Mouse (Mus musculus) hematopoietic stem cell, adult 5-6 weeks (primary cell): ENCODE measurements around the gene Man2b1. TPM values are rescaled to one million over a fixed set of nuclear protein-coding genes. Genes with fewer than 3 reads are reported as not detected.
"Not testable (repeated sequence)": the region's sequence is repeated elsewhere in the genome, so short reads cannot be mapped to it uniquely, and the experiment has no call there.

Source experiments
- ATAC-seq, 2 experiments: fragments of 125-278 bp in 1 of 2; replicated peaks in 1 of 2; 2 replicates each; pipeline ENCODE4 v1.8.0; 2016 to 2017; ENCODE audit warnings: inconsistent platforms in 2 of 2, mild to moderate bottlenecking in 2 of 2, moderate number of reproducible peaks in 2 of 2, low read depth in 1 of 2, moderate TSS enrichment in 1 of 2; ENCODE audit not compliant: low FRiP score in 2 of 2, poor library complexity in 2 of 2, severe bottlenecking in 2 of 2, insufficient read depth in 1 of 2, low TSS enrichment in 1 of 2
- total RNA-seq: library from RNA; stranded (forward); fragments of 172-1452, 232-1000 nt; gene quantifications from 2 replicates; pipeline ENCODE4 v1.2.3, GENCODE M21; 2017

Gene Man2b1
- total RNA-seq, 1 experiment from 2014 or later, result 55.0 TPM

DNA sequence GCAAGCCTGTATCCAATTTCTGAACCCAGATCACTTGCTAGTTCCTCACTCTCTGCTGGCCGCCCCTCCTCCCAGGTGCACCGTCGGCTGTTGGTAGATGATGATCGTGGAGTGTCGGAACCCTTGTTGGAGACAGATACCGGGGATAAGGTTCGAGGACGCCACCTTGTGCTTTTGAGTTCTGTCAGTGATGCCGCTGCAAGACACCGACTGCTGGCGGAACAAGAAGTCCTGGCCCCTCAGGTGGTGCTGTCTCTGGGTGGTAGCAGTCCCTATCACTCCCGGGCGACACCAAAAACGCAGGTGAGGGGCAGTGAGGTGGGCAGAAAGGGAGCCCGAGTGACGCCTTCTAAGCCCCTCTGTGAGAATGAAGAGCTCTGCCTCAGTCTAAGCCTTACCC, 13.1 kb downstream of the Man2b1 start:
- no peak for ATAC-seq

DNA sequence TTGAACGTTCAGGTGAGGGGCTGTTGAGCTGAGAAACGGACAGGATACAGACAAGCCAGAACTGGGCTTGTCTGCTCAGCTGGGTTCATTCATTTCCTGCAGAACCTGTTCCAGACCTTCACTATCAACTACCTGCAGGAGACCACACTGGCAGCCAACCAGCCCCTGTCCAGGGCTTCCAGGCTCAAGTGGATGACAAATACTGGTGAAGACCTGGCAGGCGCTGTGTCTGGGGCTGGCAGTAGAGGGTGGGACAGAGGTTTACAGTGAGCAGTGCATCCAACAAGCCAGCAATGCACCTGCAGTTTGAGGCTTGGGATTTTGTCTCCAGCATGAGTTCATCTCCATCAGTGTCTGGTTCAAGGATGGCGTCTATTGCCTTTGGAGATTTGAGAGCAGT, 13.8 kb downstream of the Man2b1 start:
- no peak for ATAC-seq

DNA sequence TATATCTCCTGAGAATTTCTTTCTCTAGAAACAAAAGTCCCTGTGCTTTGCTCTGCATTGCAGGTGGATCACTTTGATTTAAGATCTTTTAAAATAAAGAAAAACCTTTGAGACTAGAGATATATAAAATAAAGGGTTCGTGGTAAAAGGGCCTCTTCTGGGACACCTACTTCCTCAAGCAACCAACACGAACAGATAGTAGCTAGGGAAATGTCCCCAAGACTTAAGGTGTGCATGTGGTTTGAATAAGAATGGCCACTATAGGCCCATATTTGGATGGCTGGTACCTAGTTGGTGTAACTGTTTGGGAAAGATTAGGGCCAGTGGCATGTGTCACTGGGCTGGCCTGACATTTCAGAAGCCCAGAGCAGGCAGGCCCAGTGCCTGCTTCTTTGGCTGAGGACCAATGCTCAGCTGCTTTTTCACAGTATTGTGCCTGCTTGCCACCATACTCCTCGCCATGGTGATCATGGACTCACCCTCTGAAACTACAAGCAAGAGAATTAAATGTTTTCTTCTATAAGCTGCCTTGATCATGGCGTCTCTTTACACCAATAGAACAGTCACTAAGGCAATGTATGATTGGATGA, 17.1 kb downstream of the Man2b1 start:
- ATAC-seq, result no peak

DNA sequence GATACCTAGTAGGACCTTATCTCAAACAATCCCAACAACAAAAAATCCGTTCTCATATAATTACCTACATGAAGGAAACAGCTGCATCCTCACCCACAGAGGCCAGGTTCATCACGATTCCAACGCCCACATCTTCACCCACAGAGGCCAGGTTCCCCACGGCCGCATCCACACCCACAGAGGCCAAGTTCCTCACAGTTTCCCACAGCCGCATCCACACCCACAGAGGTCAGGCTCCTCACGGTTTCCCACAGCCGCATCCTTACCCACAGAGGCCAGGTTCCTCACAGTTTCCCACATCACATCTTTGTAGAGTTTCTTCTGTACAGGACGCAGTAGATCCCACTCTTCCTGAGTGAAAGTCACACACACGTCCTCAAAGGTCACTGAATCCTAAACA, 30.2 kb downstream of the Man2b1 start:
- ATAC-seq, result no peak

DNA sequence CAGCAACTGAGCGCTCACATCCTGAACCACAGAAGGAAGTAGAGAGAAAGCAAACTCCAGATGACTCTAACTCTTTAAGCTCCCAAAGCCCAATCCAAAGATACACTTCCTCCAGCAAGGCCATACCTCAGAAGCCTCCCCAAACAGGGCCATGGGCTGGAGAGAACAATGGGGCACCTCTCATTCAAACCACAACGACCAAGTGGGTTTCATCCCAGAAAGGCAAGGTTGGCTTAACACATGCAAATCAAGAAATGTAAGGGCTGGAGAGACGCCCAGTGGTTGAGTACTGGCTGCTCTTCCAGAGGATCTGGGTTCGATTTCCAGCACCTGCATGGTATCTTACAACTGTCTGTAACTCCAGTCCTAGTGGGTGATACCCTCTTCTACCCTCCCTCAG, 32.4 kb downstream of the Man2b1 start:
- ATAC-seq, result no peak

DNA sequence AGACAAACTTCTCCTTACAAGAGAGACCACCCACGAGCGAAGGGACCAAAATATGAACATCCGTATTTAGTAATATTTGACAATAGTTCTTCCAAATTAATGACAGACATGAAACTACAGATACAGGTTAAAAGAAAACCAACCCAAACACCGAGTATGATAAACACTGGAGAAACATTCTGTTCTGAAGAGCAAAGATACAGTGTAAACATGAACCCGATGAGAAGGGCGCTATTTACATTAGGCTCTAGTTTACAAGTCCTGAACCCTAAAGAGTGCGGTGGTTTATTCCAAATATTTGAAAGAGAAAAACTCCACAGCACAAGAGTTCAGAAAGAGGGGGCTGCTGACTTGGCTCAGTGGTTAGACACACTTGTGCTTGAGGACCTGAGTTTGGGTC, 33.9 kb downstream of the Man2b1 start:
- no peak for ATAC-seq

DNA sequence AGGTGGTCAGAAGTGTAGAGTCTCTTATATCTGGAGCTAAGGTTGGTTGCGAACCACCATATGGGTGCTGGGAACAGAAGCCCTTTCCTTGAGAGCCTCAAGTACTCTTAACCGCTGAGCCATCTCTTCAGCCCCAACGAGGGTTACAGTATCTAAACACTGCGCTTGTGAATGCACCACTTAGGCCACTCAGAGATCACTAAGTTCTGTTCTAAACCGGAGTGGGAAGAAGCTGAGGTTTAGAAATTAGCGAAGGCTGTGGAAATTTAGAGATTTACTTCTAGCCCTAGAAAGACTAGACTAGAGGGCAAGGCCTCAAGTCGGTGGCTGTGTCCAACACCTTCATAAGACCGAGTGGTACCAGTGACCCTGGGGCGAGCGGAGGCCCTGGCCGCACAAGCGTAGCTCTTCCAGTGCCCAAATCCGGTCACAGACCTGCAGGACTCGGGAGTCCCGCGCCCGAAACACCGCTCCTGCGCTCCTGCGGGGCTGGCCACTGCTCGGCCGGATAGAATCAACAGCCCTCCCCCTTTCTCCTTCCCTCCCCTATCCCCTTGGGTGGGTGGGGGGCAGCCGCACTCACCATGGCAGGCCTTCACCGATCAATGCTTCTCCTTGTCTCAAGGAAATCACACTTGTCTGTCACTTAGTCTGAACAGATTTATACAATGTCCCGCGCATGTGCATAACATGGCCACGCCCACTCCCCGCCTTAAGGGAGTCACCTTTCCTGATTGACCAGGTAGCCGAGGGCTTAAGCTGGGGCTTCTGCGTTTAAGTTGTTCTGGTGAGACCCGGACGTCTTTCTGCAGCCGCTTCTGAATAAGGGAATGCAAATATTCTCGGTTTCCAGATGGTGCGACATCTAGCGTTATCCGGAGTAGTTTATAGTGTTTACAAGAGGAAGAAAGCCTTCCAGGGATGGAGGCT, 36.2 kb downstream of the Man2b1 start:
- peak; percentile 7 to 25; a peak in 2 of 4 replicates for ATAC-seq

DNA sequence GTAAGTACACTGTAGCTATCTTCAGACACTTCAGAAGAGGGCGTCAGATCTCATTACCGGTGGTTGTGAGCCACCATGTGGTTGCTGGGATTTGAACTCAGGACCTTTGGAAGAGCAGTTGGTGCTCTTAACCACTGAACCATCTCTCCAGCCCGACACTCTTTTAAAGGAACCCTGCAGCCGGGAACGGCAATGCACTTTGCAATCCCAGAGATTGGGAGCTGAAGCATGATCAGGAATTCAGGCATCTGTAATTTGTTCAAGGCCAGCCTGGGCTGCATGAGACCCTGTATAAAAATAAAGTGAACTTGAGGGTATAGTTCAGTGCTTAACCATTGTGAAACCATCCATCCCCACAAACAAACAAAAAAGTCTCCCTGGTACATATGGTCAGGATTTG, 37.2 kb downstream of the Man2b1 start:
- ATAC-seq, result not testable (repeated sequence)

DNA sequence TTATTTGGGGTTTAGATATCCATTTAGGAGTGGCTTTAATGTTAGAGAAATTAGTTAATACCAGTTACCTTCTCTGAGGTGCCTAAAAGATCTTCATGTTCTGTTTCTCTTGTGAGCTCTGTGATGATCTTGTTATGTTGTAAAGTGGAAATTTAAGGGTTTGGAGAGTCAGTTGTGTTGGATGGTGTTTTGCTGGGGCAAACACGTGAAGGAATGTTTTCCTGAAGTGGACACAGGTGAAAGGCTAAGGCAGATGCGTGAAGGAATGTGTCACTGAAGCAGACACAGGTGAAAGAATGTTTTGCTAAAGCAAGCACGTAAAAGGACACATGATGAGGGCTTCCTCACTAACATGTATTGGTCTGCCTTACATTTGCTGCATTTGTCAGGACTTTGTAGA, 39.9 kb downstream of the Man2b1 start, which contains the start of gene Zfp791:
Gene Zfp791 (minus strand): TSS at position 101 of the 400 bp plus-strand sequence.
- no peak for ATAC-seq

DNA sequence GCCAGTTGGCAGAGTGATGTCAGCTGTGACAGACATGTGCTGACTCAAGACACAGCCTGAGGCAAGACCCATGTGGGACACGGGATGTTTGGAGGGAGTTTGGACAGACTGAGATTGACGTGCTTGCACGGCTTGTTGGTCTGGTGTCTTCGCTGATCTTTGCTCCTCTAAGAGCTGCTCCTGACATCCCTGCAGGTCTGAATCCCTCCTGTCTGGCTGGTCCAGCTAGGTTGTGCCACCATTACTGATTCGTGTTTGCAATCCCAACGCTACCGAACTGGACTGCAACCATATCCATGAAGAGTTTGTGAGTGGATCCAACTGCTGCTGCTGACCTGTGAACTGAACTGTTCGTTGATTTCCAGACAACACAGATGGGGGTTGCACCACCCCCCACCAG, 40.6 kb downstream of the Man2b1 start:
- no peak for ATAC-seq

DNA sequence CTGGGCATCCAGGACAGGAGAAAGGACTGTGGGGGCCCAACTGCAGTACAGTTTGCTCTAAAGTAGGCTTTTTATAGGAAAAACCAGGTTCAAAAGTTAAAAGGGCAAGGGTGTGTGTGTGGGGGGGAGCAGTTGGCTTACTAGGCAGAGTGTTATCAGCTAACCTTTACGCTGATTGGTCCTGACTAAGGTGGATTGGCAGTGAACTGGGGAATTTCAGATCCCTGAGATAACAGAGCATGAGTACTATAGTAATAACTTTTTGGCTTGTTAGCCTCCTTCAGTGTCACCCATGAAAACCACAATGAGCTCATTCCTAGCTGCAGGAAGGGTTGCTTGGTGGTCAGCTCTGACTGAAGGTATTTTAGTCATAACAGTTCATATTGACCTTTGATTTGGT, 49.3 kb downstream of the Man2b1 start:
- no peak for ATAC-seq

DNA sequence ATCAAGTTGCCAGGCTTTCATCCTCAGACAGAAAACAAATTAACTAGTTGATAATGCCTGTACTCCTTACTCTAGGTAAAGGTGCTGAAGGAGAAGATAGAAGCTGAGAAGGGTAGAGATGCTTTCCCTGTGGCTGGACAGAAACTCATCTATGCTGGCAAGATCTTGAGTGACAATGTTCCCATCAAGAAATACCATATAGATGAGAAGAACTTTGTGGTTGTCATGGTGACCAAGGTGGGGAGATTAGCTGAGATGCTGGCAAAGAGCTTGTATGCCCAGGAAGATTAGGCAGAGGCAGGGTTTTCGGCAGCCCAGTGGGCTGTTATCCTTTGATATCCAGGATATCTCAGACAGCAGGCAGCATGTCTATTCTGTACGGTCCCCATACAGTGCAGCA, 52.6 kb downstream of the Man2b1 start:
- ATAC-seq, result not testable (repeated sequence)

DNA sequence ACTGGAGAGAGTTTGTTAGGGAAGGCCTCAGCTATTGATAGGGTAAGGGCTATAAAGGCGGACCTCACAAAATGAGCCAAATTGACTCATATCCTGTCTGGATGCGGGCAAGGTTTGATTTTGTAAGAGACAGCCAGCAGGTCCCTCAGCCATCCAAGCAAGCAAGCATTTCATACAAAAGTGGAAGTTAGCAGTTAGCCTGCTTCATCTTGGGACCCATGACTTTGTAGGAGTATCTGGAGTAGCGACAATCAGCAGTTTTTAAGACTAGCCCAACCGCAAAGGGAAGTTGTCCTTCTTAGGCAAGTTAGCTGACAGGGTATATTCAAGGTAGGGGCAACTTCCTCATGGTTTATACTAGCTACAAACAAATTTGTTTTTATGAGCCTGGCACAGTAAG, 59.4 kb downstream of the Man2b1 start:
- peak; percentile 53 to 87; a peak in 3 of 4 replicates for ATAC-seq

Other genes starting within 250 kb of the Man2b1 start
- gene Rad23a, start 242.6 kb upstream of the Man2b1 start, total RNA-seq, result 27.4 and 32.7 TPM in 2 replicates
- gene Calr, start 236.3 kb upstream of the Man2b1 start, total RNA-seq, result 1,472 and 1,879 TPM in 2 replicates
- gene Farsa, start 226.3 kb upstream of the Man2b1 start, total RNA-seq, result 108 and 126 TPM in 2 replicates
- gene Syce2, start 211.2 kb upstream of the Man2b1 start, total RNA-seq, result 93.5 and 127 TPM in 2 replicates
- gene Gcdh, start 189.3 kb upstream of the Man2b1 start, total RNA-seq, result 29.5 and 37.4 TPM in 2 replicates
- 4.1 and 30.6 TPM in 2 replicates for gene Klf1, start 181.3 kb upstream of the Man2b1 start, total RNA-seq
- 27.8 and 50.0 TPM in 2 replicates for gene Dnase2a, start 174.7 kb upstream of the Man2b1 start, total RNA-seq
- 0.10 TPM in 1 of 2 replicates, not detected in the other for gene Mast1, start 145.9 kb upstream of the Man2b1 start, total RNA-seq
- gene Rtbdn, start 136.3 kb upstream of the Man2b1 start, total RNA-seq, result not detected in 2 replicates
- gene Gm49661, start 113.8 kb upstream of the Man2b1 start, total RNA-seq, result not detected in 2 replicates
- gene Prdx2, start 113.7 kb upstream of the Man2b1 start, total RNA-seq, result 469 and 528 TPM in 2 replicates
- gene Rnaseh2a, start 113.5 kb upstream of the Man2b1 start, total RNA-seq, result 59.7 and 112 TPM in 2 replicates
- 208 and 220 TPM in 2 replicates for gene Junb, start 104.6 kb upstream of the Man2b1 start, total RNA-seq
- 17.9 and 18.5 TPM in 2 replicates for gene Hook2, start 92.7 kb upstream of the Man2b1 start, total RNA-seq
- gene Best2, start 68.7 kb upstream of the Man2b1 start, total RNA-seq, result not detected in 2 replicates
- 34.1 and 49.6 TPM in 2 replicates for gene Asna1, start 58.0 kb upstream of the Man2b1 start, total RNA-seq
- 219 and 245 TPM in 2 replicates for gene Trir, start 56.4 kb upstream of the Man2b1 start, total RNA-seq
- gene Tnpo2, start 46.4 kb upstream of the Man2b1 start, total RNA-seq, result 21.8 and 23.0 TPM in 2 replicates
- gene Fbxw9, start 23.2 kb upstream of the Man2b1 start, total RNA-seq, result 6.1 and 7.1 TPM in 2 replicates
- gene Gm5741, start 15.3 kb upstream of the Man2b1 start, total RNA-seq, result not detected in 2 replicates
- gene Dhps, start 11.5 kb upstream of the Man2b1 start, total RNA-seq, result 15.5 and 22.7 TPM in 2 replicates
- gene Wdr83os, start 2.5 kb upstream of the Man2b1 start, total RNA-seq, result 37.1 and 51.9 TPM in 2 replicates
- 17.3 and 17.6 TPM in 2 replicates for gene Wdr83, start 2.0 kb upstream of the Man2b1 start, total RNA-seq
- not detected in 2 replicates for gene Zfp791, start 39.8 kb downstream of the Man2b1 start, total RNA-seq
- not detected in 2 replicates for gene Cks1brt, start 68.7 kb downstream of the Man2b1 start, total RNA-seq
- gene Olfr371, start 142.7 kb downstream of the Man2b1 start, total RNA-seq, result not detected in 2 replicates
- 65.1 and 92.5 TPM in 2 replicates for gene Orc6, start 216.4 kb downstream of the Man2b1 start, total RNA-seq
- gene Vps35, start 216.5 kb downstream of the Man2b1 start, total RNA-seq, result 117 and 119 TPM in 2 replicates